Mouse (Mus musculus) erythroblast, adult 5-6 weeks (primary cell): ENCODE measurements around the gene Gm4869. TPM values are rescaled to one million over a fixed set of nuclear protein-coding genes. Genes with fewer than 3 reads are reported as not detected.
A peak's percentile ranks its signal among the peaks of the same experiment; 100 is the strongest.

Source experiments
- ATAC-seq: replicated peaks from 2 replicates; pipeline ENCODE4 v1.8.0; 2016; ENCODE audit warnings: moderate number of reproducible peaks, mild to moderate bottlenecking, moderate TSS enrichment, inconsistent platforms; ENCODE audit not compliant: poor library complexity, low FRiP score, severe bottlenecking
- total RNA-seq, 2 experiments: library from RNA; stranded (forward) in 1 of 2; stranded (reverse) in 1 of 2; fragments of 150-400 nt in 1 of 2; fragments of 200-764, 138-1000 nt in 1 of 2; gene quantifications; 2 replicates each; pipeline versions ENCODE4 v1.2.3 to v1.2.4; 2015 to 2017; ENCODE audit warnings: low replicate concordance in 2 of 2

Gene Gm4869
- total RNA-seq, 2 experiments from 2014 or later, result not detected

- no peak for ATAC-seq
Measured at GRCm38 (mm10) chr5:140514799-140515486, 69.5 kb downstream of the Gm4869 start.

GRCm38 (mm10) chr5:140517159-140517920 lies 71.9 kb downstream of the Gm4869 start:
- no peak for ATAC-seq

- ATAC-seq, result no peak
Measured at GRCm38 (mm10) chr5:140517921-140518230, 72.4 kb downstream of the Gm4869 start.

GRCm38 (mm10) chr5:140521196-140521595 lies 75.8 kb downstream of the Gm4869 start:
- no peak for ATAC-seq

- no peak for ATAC-seq
Measured at GRCm38 (mm10) chr5:140526754-140527153, 81.3 kb downstream of the Gm4869 start.

- ATAC-seq, result no peak
Measured at GRCm38 (mm10) chr5:140538111-140538683, 92.8 kb downstream of the Gm4869 start.

- peak; percentile 67 for ATAC-seq
Measured at GRCm38 (mm10) chr5:140540106-140540505, 94.7 kb downstream of the Gm4869 start.

GRCm38 (mm10) chr5:140542811-140543575 lies 97.5 kb downstream of the Gm4869 start:
- no peak for ATAC-seq

Other genes starting within 250 kb of the Gm4869 start
- gene Mad1l1, start 124.1 kb upstream of the Gm4869 start, total RNA-seq (2015; ENCODE audit: low replicate concordance), result 2.7 and 4.8 TPM in 2 replicates
- 22.4 and 44.6 TPM in 2 replicates for gene Mad1l1, start 124.1 kb upstream of the Gm4869 start, total RNA-seq (2017; ENCODE audit: low replicate concordance)
- gene Nudt1, start 124.0 kb upstream of the Gm4869 start, total RNA-seq (2015; ENCODE audit: low replicate concordance), result 10.0 and 11.7 TPM in 2 replicates
- gene Nudt1, start 124.0 kb upstream of the Gm4869 start, total RNA-seq (2017; ENCODE audit: low replicate concordance), result 5.3 and 10.3 TPM in 2 replicates
- gene Mrm2, start 113.7 kb upstream of the Gm4869 start, total RNA-seq (2015; ENCODE audit: low replicate concordance), result 2.5 TPM in 1 of 2 replicates, not detected in the other
- 0.42 and 1.7 TPM in 2 replicates for gene Mrm2, start 113.7 kb upstream of the Gm4869 start, total RNA-seq (2017; ENCODE audit: low replicate concordance)
- gene Snx8, start 56.4 kb upstream of the Gm4869 start, total RNA-seq (2015; ENCODE audit: low replicate concordance), result 1.0 and 1.2 TPM in 2 replicates
- gene Snx8, start 56.4 kb upstream of the Gm4869 start, total RNA-seq (2017; ENCODE audit: low replicate concordance), result 0.94 and 1.7 TPM in 2 replicates
- 58.0 and 74.0 TPM in 2 replicates for gene Eif3b, start 26.3 kb upstream of the Gm4869 start, total RNA-seq (2015; ENCODE audit: low replicate concordance)
- 17.0 and 37.8 TPM in 2 replicates for gene Eif3b, start 26.3 kb upstream of the Gm4869 start, total RNA-seq (2017; ENCODE audit: low replicate concordance)
- 28.8 and 30.2 TPM in 2 replicates for gene Chst12, start 59.9 kb downstream of the Gm4869 start, total RNA-seq (2015; ENCODE audit: low replicate concordance)
- 7.8 and 11.2 TPM in 2 replicates for gene Chst12, start 59.9 kb downstream of the Gm4869 start, total RNA-seq (2017; ENCODE audit: low replicate concordance)
- not detected in 2 replicates for gene Grifin, start 119.4 kb downstream of the Gm4869 start, total RNA-seq (2015; ENCODE audit: low replicate concordance)
- gene Grifin, start 119.4 kb downstream of the Gm4869 start, total RNA-seq (2017; ENCODE audit: low replicate concordance), result not detected in 2 replicates
- 2.9 and 9.4 TPM in 2 replicates for gene Lfng, start 161.7 kb downstream of the Gm4869 start, total RNA-seq (2015; ENCODE audit: low replicate concordance)
- gene Lfng, start 161.7 kb downstream of the Gm4869 start, total RNA-seq (2017; ENCODE audit: low replicate concordance), result 4.4 and 9.9 TPM in 2 replicates
- gene Ttyh3, start 203.4 kb downstream of the Gm4869 start, total RNA-seq (2015; ENCODE audit: low replicate concordance), result 17.9 and 18.8 TPM in 2 replicates
- 3.7 and 7.0 TPM in 2 replicates for gene Ttyh3, start 203.4 kb downstream of the Gm4869 start, total RNA-seq (2017; ENCODE audit: low replicate concordance)